Mouse (Mus musculus) megakaryocyte-erythroid progenitor cell, adult 5-6 weeks (primary cell): ENCODE measurements around the gene Zbtb41. TPM values are rescaled to one million over a fixed set of nuclear protein-coding genes. Genes with fewer than 3 reads are reported as not detected.

Experiments
- ATAC-seq: replicated peaks from 2 replicates; pipeline ENCODE4 v1.8.0; 2016; ENCODE audit warnings: mild to moderate bottlenecking, inconsistent platforms; ENCODE audit not compliant: severe bottlenecking, poor library complexity, low FRiP score, low TSS enrichment
- total RNA-seq, 2 experiments: library from RNA; stranded (forward) in 1 of 2; stranded (reverse) in 1 of 2; fragments of 200-1000, 215-1000 nt in 1 of 2; fragments of >200 nt in 1 of 2; fragmentation: Nextera tagmentation in 1 of 2; gene quantifications; 2 replicates each; pipeline ENCODE4 v1.2.3; 2014 to 2017

Zbtb41 gene
- total RNA-seq, 2 experiments from 2014 or later = 13.3 to 14.1 TPM

GRCm38 (mm10) chr1:139455226-139455869 lies 33.3 kb downstream of the Zbtb41 start:
- ATAC-seq = peak; percentile 28

GRCm38 (mm10) chr1:139460807-139461206 lies 38.7 kb downstream of the Zbtb41 start:
- ATAC-seq = peak; percentile 51

- peak; percentile 99 for ATAC-seq
Observed at GRCm38 (mm10) chr1:139465936-139466335, 43.8 kb downstream of the Zbtb41 start.

- no peak for ATAC-seq
Observed at GRCm38 (mm10) chr1:139478898-139479297, 56.8 kb downstream of the Zbtb41 start.

GRCm38 (mm10) chr1:139480246-139480645 lies 58.2 kb downstream of the Zbtb41 start:
- ATAC-seq = no peak

- ATAC-seq = no peak
Observed at GRCm38 (mm10) chr1:139481146-139481545, 59.1 kb downstream of the Zbtb41 start.

- ATAC-seq = no peak
Observed at GRCm38 (mm10) chr1:139494630-139495029, 72.5 kb downstream of the Zbtb41 start.

- no peak for ATAC-seq
Observed at GRCm38 (mm10) chr1:139495408-139495807, 73.3 kb downstream of the Zbtb41 start.

- ATAC-seq = no peak
Observed at GRCm38 (mm10) chr1:139496212-139496611, 74.1 kb downstream of the Zbtb41 start.

GRCm38 (mm10) chr1:139499751-139500150 lies 77.7 kb downstream of the Zbtb41 start:
- no peak for ATAC-seq

- no peak for ATAC-seq
Observed at GRCm38 (mm10) chr1:139501258-139501752, 79.2 kb downstream of the Zbtb41 start, which contains the start of gene F13b. Gene F13b (plus strand): TSS chr1:139501702.

Other genes starting within 250 kb of the Zbtb41 start
- not detected in 2 replicates for gene Crb1, start 45.2 kb upstream of the Zbtb41 start, total RNA-seq (2014; fragmentation: Nextera tagmentation)
- not detected in 2 replicates for gene Crb1, start 45.2 kb upstream of the Zbtb41 start, total RNA-seq (2017)
- 26.5 and 32.8 TPM in 2 replicates for gene Aspm, start 32.5 kb downstream of the Zbtb41 start, total RNA-seq (2014; fragmentation: Nextera tagmentation)
- 44.5 and 49.7 TPM in 2 replicates for gene Aspm, start 32.5 kb downstream of the Zbtb41 start, total RNA-seq (2017)
- not detected in 2 replicates for gene F13b, start 79.4 kb downstream of the Zbtb41 start, total RNA-seq (2014; fragmentation: Nextera tagmentation)
- not detected in 2 replicates for gene F13b, start 79.4 kb downstream of the Zbtb41 start, total RNA-seq (2017)
- not detected in 2 replicates for gene Cfhr1, start 138.0 kb downstream of the Zbtb41 start, total RNA-seq (2014; fragmentation: Nextera tagmentation)
- not detected in 2 replicates for gene Cfhr1, start 138.0 kb downstream of the Zbtb41 start, total RNA-seq (2017)